Mouse (Mus musculus): ENCODE measurements around the gene Fut9.

- TF ChIP-seq CTCF (IDR thresholded peaks at IDR 0.05; ENCODE audit: control insufficient read depth, insufficient read depth, insufficient replicate concordance, low read depth, low read length) (no peak), POLR2A (IDR thresholded peaks at IDR 0.05; ENCODE audit: control insufficient read depth, low read depth, low read length) (no peak)
Measured at GRCm38 (mm10) chr4:25785276-25785675, 14.8 kb downstream of the Fut9 start.

All from testis, adult 2 months (tissue).